Mouse (Mus musculus) CH12.LX (cell line): ENCODE data around the gene AC129217.1. TPM values are rescaled to one million over a fixed set of nuclear protein-coding genes. Genes with fewer than 3 reads are reported as not detected.
A peak's percentile ranks its signal among the peaks of the same experiment; 100 is the strongest.

Source experiments
- DNase-seq: peaks from one replicate; pipeline ENCODE4 v3.0.0-alpha.2; 2013; ENCODE audit errors: extremely low read depth
- H3K27ac ChIP-seq: 2 replicates; pipeline ENCODE4 v1.5.1; 2012; ENCODE audit warnings: low read depth, mild to moderate bottlenecking, control low read depth, moderate library complexity; ENCODE audit not compliant: insufficient read depth
- H3K27me3 ChIP-seq: replicated peaks from 2 replicates; pipeline ENCODE3; 2012; ENCODE audit warnings: inconsistent platforms
- H3K36me3 ChIP-seq, 2 experiments: replicated peaks in 1 of 2; 2 replicates each; pipeline versions ENCODE3 to v1.6.1; 2012; ENCODE audit warnings: inconsistent platforms in 1 of 2, low read length in 1 of 2, mild to moderate bottlenecking in 1 of 2, mixed read lengths in 1 of 2, moderate library complexity in 1 of 2; ENCODE audit not compliant: control insufficient read depth in 1 of 2, insufficient read depth in 1 of 2
- H3K4me1 ChIP-seq, 2 experiments: 2 replicates each; pipeline ENCODE4 v1.6.1; 2012; ENCODE audit warnings: inconsistent platforms in 1 of 2, moderate library complexity in 1 of 2; ENCODE audit not compliant: insufficient read depth in 2 of 2, control insufficient read depth in 1 of 2
- H3K4me2 ChIP-seq: 2 replicates; pipeline ENCODE4 v1.6.1; 2012; ENCODE audit warnings: low read depth, mild to moderate bottlenecking, control low read depth; ENCODE audit not compliant: poor library complexity, insufficient read depth, severe bottlenecking
- H3K4me3 ChIP-seq, 3 experiments: fragments of 150-350 bp in 1 of 3; sonication (generic) in 1 of 3; replicated peaks in 1 of 3; 2 replicates each; pipeline versions ENCODE3 to v1.5.1; 2011 to 2012; ENCODE audit warnings: low read depth in 2 of 3, low read length in 2 of 3, mild to moderate bottlenecking in 2 of 3, moderate library complexity in 2 of 3, control low read depth in 1 of 3, improper control_type of control experiment in 1 of 3, inconsistent platforms in 1 of 3, mixed read lengths in 1 of 3; ENCODE audit not compliant: poor library complexity in 1 of 3
- H3K79me2 ChIP-seq: replicated peaks from 2 replicates; pipeline ENCODE4 v1.6.1; 2012; ENCODE audit warnings: mild to moderate bottlenecking, moderate library complexity; ENCODE audit not compliant: control insufficient read depth, poor library complexity, insufficient read depth, severe bottlenecking; ENCODE audit errors: extremely low read depth
- H3K9ac ChIP-seq: 2 replicates; pipeline ENCODE4 v1.6.1; 2012; ENCODE audit warnings: low read depth, mild to moderate bottlenecking, control low read depth, moderate library complexity; ENCODE audit not compliant: insufficient read depth
- H3K9me3 ChIP-seq: replicated peaks from 2 replicates; pipeline ENCODE3; 2012; ENCODE audit warnings: low read length, inconsistent platforms, mixed read lengths
- BHLHE40 ChIP-seq: IDR thresholded peaks from 2 replicates; pipeline ENCODE4 v1.6.1; 2011; ENCODE audit warnings: mild to moderate bottlenecking, low read depth, low read length, improper control_type of control experiment
- CHD1 ChIP-seq: IDR thresholded peaks from 2 replicates; pipeline ENCODE4 v1.6.1; 2012; ENCODE audit warnings: low read depth, low read length, improper control_type of control experiment, inconsistent platforms
- CHD2 ChIP-seq: IDR thresholded peaks from 2 replicates; pipeline ENCODE4 v1.6.1; 2011; ENCODE audit warnings: low read length, improper control_type of control experiment
- CTCF ChIP-seq, 2 experiments: IDR thresholded peaks in 1 of 2; conservative IDR thresholded peaks in 1 of 2; 2 replicates each; pipeline ENCODE4 v1.5.1; 2011 to 2012; ENCODE audit warnings: low read depth in 2 of 2, low read length in 2 of 2, improper control_type of control experiment in 1 of 2, inconsistent platforms in 1 of 2, mild to moderate bottlenecking in 1 of 2, moderate library complexity in 1 of 2
- E2F4 ChIP-seq: IDR thresholded peaks from 2 replicates; pipeline ENCODE4 v1.6.1; 2011; ENCODE audit warnings: low read depth, low read length, improper control_type of control experiment; ENCODE audit not compliant: insufficient replicate concordance
- ELF1 ChIP-seq: IDR thresholded peaks from 2 replicates; pipeline ENCODE4 v1.6.1; 2014; ENCODE audit warnings: low read depth, mild to moderate bottlenecking, inconsistent platforms, low read length, improper control_type of control experiment
- EP300 ChIP-seq: IDR thresholded peaks from 2 replicates; pipeline ENCODE4 v1.6.1; 2011; ENCODE audit warnings: low read length, improper control_type of control experiment
- ETS1 ChIP-seq: conservative IDR thresholded peaks from 2 replicates; pipeline ENCODE4 v1.6.1; 2012; ENCODE audit warnings: low read depth, mild to moderate bottlenecking, inconsistent platforms, low read length, improper control_type of control experiment, moderate library complexity
- GABPA ChIP-seq: IDR thresholded peaks from 2 replicates; pipeline ENCODE4 v1.6.1; 2012; ENCODE audit warnings: low read depth, low read length, improper control_type of control experiment, inconsistent platforms; ENCODE audit not compliant: insufficient replicate concordance
- IRF4 ChIP-seq: IDR thresholded peaks from 2 replicates; pipeline ENCODE4 v1.6.1; 2014; ENCODE audit warnings: low read depth, mild to moderate bottlenecking, inconsistent platforms, low read length, improper control_type of control experiment
- JUN ChIP-seq: IDR thresholded peaks from 2 replicates; pipeline ENCODE4 v1.6.1; 2011; ENCODE audit warnings: low read depth, mild to moderate bottlenecking, low read length, improper control_type of control experiment, moderate library complexity; ENCODE audit not compliant: insufficient read depth
- JUND ChIP-seq: conservative IDR thresholded peaks from 2 replicates; pipeline ENCODE4 v1.6.1; 2011; ENCODE audit warnings: low read depth, low read length, improper control_type of control experiment
- KAT2A ChIP-seq: IDR thresholded peaks from 2 replicates; pipeline ENCODE4 v1.6.1; 2012; ENCODE audit warnings: low read length, improper control_type of control experiment, inconsistent platforms; ENCODE audit not compliant: insufficient replicate concordance
- MAFK ChIP-seq: IDR thresholded peaks from 2 replicates; pipeline ENCODE4 v1.6.1; 2011; ENCODE audit warnings: low read length, improper control_type of control experiment; ENCODE audit not compliant: insufficient replicate concordance
- MAX ChIP-seq: IDR thresholded peaks from 2 replicates; pipeline ENCODE4 v1.6.1; 2011; ENCODE audit warnings: low read length, improper control_type of control experiment
- MAZ ChIP-seq: IDR thresholded peaks from 2 replicates; pipeline ENCODE4 v1.6.1; 2012; ENCODE audit warnings: low read depth, mild to moderate bottlenecking, inconsistent platforms, low read length, improper control_type of control experiment, moderate library complexity
- MXI1 ChIP-seq: IDR thresholded peaks from 2 replicates; pipeline ENCODE4 v1.6.1; 2011; ENCODE audit warnings: mild to moderate bottlenecking, low read depth, low read length, improper control_type of control experiment
- MYC ChIP-seq: IDR thresholded peaks from 2 replicates; pipeline ENCODE4 v1.6.1; 2011; ENCODE audit warnings: low read depth, mild to moderate bottlenecking, improper control_type of control experiment, low read length
- NRF1 ChIP-seq: IDR thresholded peaks from 2 replicates; pipeline ENCODE4 v1.6.1; 2014; ENCODE audit warnings: low read depth, mild to moderate bottlenecking, inconsistent platforms, low read length, improper control_type of control experiment, moderate library complexity
- PAX5 ChIP-seq: IDR thresholded peaks from 2 replicates; pipeline ENCODE4 v1.6.1; 2012; ENCODE audit warnings: low read length, inconsistent platforms, mixed read lengths
- POLR2A ChIP-seq: IDR thresholded peaks from 2 replicates; pipeline ENCODE4 v1.6.1; 2011; ENCODE audit warnings: low read depth, mild to moderate bottlenecking, improper control_type of control experiment, low read length
- POLR2AphosphoS2 ChIP-seq: IDR thresholded peaks from 2 replicates; pipeline ENCODE4 v1.6.1; 2011; ENCODE audit warnings: low read depth, low read length, improper control_type of control experiment
- RAD21 ChIP-seq: IDR thresholded peaks from 2 replicates; pipeline ENCODE4 v1.6.1; 2011; ENCODE audit warnings: low read depth, mild to moderate bottlenecking, low read length, improper control_type of control experiment, moderate library complexity
- RCOR1 ChIP-seq: conservative IDR thresholded peaks from 2 replicates; pipeline ENCODE4 v1.6.1; 2012; ENCODE audit warnings: low read depth, mild to moderate bottlenecking, inconsistent platforms, low read length, improper control_type of control experiment
- SIN3A ChIP-seq: IDR thresholded peaks from 2 replicates; pipeline ENCODE4 v1.6.1; 2012; ENCODE audit warnings: low read length, improper control_type of control experiment, inconsistent platforms
- SMC3 ChIP-seq: IDR thresholded peaks from 2 replicates; pipeline ENCODE4 v1.6.1; 2011; ENCODE audit warnings: low read depth, low read length, improper control_type of control experiment
- TBP ChIP-seq: conservative IDR thresholded peaks from 2 replicates; pipeline ENCODE4 v1.6.1; 2011; ENCODE audit warnings: low read depth, low read length, improper control_type of control experiment
- TCF12 ChIP-seq: IDR thresholded peaks from 2 replicates; pipeline ENCODE4 v1.6.1; 2014; ENCODE audit warnings: low read depth, mild to moderate bottlenecking, inconsistent platforms, low read length, improper control_type of control experiment
- UBTF ChIP-seq: IDR thresholded peaks from 2 replicates; pipeline ENCODE4 v1.6.1; 2012; ENCODE audit warnings: low read depth, mild to moderate bottlenecking, inconsistent platforms, low read length, improper control_type of control experiment, moderate library complexity
- USF1 ChIP-seq: IDR thresholded peaks from 2 replicates; pipeline ENCODE4 v1.6.1; 2014; ENCODE audit warnings: low read depth, mild to moderate bottlenecking, inconsistent platforms, low read length, improper control_type of control experiment
- USF2 ChIP-seq: conservative IDR thresholded peaks from 2 replicates; pipeline ENCODE4 v1.6.1; 2011; ENCODE audit warnings: low read depth, low read length, improper control_type of control experiment
- ZC3H11A ChIP-seq: IDR thresholded peaks from 2 replicates; pipeline ENCODE4 v1.6.1; 2012; ENCODE audit warnings: low read depth, mild to moderate bottlenecking, inconsistent platforms, low read length, improper control_type of control experiment
- ZMIZ1 ChIP-seq: IDR thresholded peaks from 2 replicates; pipeline ENCODE4 v1.6.1; 2012; ENCODE audit warnings: low read depth, mild to moderate bottlenecking, inconsistent platforms, low read length, improper control_type of control experiment
- ZNF384 ChIP-seq: IDR thresholded peaks from 2 replicates; pipeline ENCODE4 v1.6.1; 2012; ENCODE audit warnings: low read depth, low read length, improper control_type of control experiment, inconsistent platforms
- dilution Hi-C: fragments of 300-500 bp; cut with MboI; formaldehyde crosslinking; loops from 2 replicates; pipeline ENCODE4 v1.14.3; 2020; ENCODE audit warnings: low sequenced_read_pairs; ENCODE audit not compliant: extremely low pct_unique_long_range_greater_than_20kb, extremely low pct_ligation_motif_present
- in situ Hi-C: fragments of 300-500 bp; cut with MboI; formaldehyde crosslinking; loops from 3 replicates; pipeline ENCODE4 v1.14.3; 2019; ENCODE audit warnings: low sequenced_read_pairs, low pct_ligation_motif_present, low pct_unique_long_range_greater_than_20kb, mixed read lengths
- polyA plus RNA-seq: library from polyadenylated mRNA; unstranded; fragments of >175 nt; gene quantifications from 2 replicates; pipeline ENCODE4 v1.2.1, GENCODE M21; 2012; ENCODE audit warnings: low read depth; ENCODE audit not compliant: insufficient read length
- total RNA-seq, 2 experiments: library from RNA; depleted of rRNA; stranded (reverse); fragments of 300-350 nt in 1 of 2; fragments of >200 nt in 1 of 2; gene quantifications; 2 replicates each; pipeline ENCODE4 v1.2.3; 2012 to 2014

The AC129217.1 gene
- total and polyA plus RNA-seq, 3 experiments, result 0.25 to 77.4 (median 5.1) TPM

DNA sequence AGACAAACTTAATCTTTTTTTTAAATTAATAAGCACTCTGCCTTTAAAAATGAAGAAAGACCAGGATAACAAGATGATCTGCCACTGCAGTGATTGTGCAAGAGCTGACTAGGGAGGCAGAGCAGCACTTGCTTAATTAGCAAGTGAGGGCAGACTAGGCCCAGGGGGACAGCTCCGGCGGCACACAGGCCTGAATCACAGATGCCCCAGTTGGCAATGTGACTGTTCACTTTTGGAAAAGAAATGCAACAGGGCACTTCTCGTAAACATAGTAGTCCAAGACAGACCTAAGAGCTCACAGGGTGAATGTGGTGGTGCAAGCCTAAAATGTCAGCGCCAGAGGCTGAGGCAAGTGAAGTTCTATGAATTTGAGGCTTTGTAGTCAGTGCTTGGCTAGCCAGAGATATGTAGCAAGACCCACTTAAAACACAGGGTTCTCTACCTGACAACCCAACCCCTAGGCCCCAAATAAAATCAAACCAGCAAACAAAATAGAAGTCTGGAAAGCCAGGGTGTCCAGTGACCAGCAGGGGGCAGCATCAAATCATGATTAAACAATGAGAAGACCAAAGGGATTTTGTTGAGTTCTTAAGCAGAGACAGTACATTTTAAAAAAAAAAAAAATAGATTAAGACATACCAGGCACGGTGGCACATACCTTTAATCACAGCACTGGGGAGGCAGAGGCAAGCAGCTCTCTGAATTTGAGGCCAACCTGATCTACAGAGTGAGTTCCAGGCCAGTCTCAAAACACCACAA is 15.0 kb downstream of the AC129217.1 start:
- no peak overlapping the region for H3K27ac ChIP-seq
- no peak overlapping the region for H3K4me3 ChIP-seq
- peaks cover 15% of the 10 kb centered on the region for H3K79me2 ChIP-seq
- TF ChIP-seq TCF12 (no peak), MXI1 (no peak), ETS1 (no peak), POLR2A (no peak), MAX (no peak), PAX5 (no peak), ZMIZ1 (no peak), RAD21 (peak; percentile 63), JUN (no peak), BHLHE40 (no peak), CHD2 (no peak), MAFK (no peak), ELF1 (no peak), RCOR1 (no peak), USF2 (no peak), UBTF (no peak), POLR2AphosphoS2 (no peak), ZNF384 (peak; percentile 80), TBP (no peak), SMC3 (peak; percentile 57), EP300 (no peak), ZC3H11A (no peak), CTCF (conservative IDR thresholded peaks at IDR 0.05 in 1 of 2, IDR thresholded peaks at IDR 0.05 in 1 of 2; ENCODE audit: low read depth in 2 of 2, low read length in 2 of 2) (peak; percentile 65 to 79; a peak in 3 of 4 replicates), MYC (no peak), USF1 (no peak), CHD1 (no peak), SIN3A (no peak), KAT2A (no peak), NRF1 (no peak), MAZ (no peak), GABPA (no peak), IRF4 (no peak), E2F4 (no peak), JUND (no peak)
- no peaks in the 10 kb centered on the region for H3K9me3 ChIP-seq
- H3K27me3 ChIP-seq, result no peaks in the 10 kb centered on the region
- peaks cover 6 to 18% of the 10 kb centered on the region in 2 experiments for H3K4me1 ChIP-seq
- peak; percentile 75 for DNase-seq
- no peak overlapping the region for H3K9ac ChIP-seq
- no peak overlapping the region for H3K4me2 ChIP-seq
- dilution Hi-C loops (no loop called here), in situ Hi-C loops (loop anchor here (25.0 kb wide), 1 partner anchor 1018 kb away; no protein-coding TSS in a partner anchor)
- peaks cover 42 to 77% of the 10 kb centered on the region in 2 experiments for H3K36me3 ChIP-seq
